Mouse (Mus musculus) ES-E14 (cell line): Measurements from ENCODE around the gene Olfr1131. TPM values are rescaled to one million over a fixed set of nuclear protein-coding genes. Genes with fewer than 3 reads are reported as not detected.
"Not testable (repeated sequence)": the region's sequence is repeated elsewhere in the genome, so short reads cannot be mapped to it uniquely, and the experiment has no call there.

Experiments
- DNase-seq: peaks from one replicate; pipeline ENCODE4 v3.0.0-alpha.2; 2013; ENCODE audit warnings: low read depth, low spot score
- H3K27ac ChIP-seq: 2 replicates; pipeline ENCODE4 v1.5.1; 2012; ENCODE audit warnings: low read depth, mild to moderate bottlenecking, low read length, moderate library complexity, mixed read lengths; ENCODE audit not compliant: poor library complexity, insufficient read depth, severe bottlenecking
- H3K36me3 ChIP-seq: 2 replicates; pipeline ENCODE4 v1.6.1; 2012; ENCODE audit warnings: mild to moderate bottlenecking, low read length, moderate library complexity, mixed read lengths; ENCODE audit not compliant: control insufficient read depth, poor library complexity, insufficient read depth, severe bottlenecking
- H3K4me1 ChIP-seq, 2 experiments: fragments of 150-350 bp in 1 of 2; sonication (generic) in 1 of 2; 2 replicates each; pipeline ENCODE4 v1.6.1; 2012; ENCODE audit warnings: low read length in 2 of 2, mild to moderate bottlenecking in 1 of 2, mixed read lengths in 1 of 2; ENCODE audit not compliant: control insufficient read depth in 2 of 2, insufficient read depth in 2 of 2, poor library complexity in 1 of 2
- H3K4me3 ChIP-seq, 2 experiments: fragments of 150-350 bp in 1 of 2; sonication (generic) in 1 of 2; 2 replicates each; pipeline ENCODE4 v1.5.1; 2012; ENCODE audit warnings: low read length in 2 of 2, low read depth in 1 of 2, mild to moderate bottlenecking in 1 of 2, mixed read lengths in 1 of 2; ENCODE audit not compliant: insufficient read depth in 1 of 2, poor library complexity in 1 of 2, severe bottlenecking in 1 of 2
- H3K9ac ChIP-seq: 2 replicates; pipeline ENCODE4 v1.6.1; 2012; ENCODE audit warnings: low read depth, mild to moderate bottlenecking, low read length, mixed read lengths; ENCODE audit not compliant: poor library complexity, insufficient read depth, severe bottlenecking
- H3K9me3 ChIP-seq: fragments of 150-350 bp; sonication (generic); 2 replicates; pipeline ENCODE4 v1.6.1; 2012; ENCODE audit warnings: low read depth, mild to moderate bottlenecking, low read length; ENCODE audit not compliant: control insufficient read depth, insufficient read depth
- CHD2 ChIP-seq: IDR thresholded peaks from 2 replicates; pipeline ENCODE4 v1.6.1; 2014; ENCODE audit warnings: mild to moderate bottlenecking, low read depth, low read length, inconsistent platforms
- HCFC1 ChIP-seq: IDR thresholded peaks from 2 replicates; pipeline ENCODE4 v1.6.1; 2012; ENCODE audit warnings: low read length, inconsistent platforms, borderline replicate concordance; ENCODE audit not compliant: insufficient read depth
- MAFK ChIP-seq: IDR thresholded peaks from 2 replicates; pipeline ENCODE4 v1.6.1; 2014; ENCODE audit warnings: mild to moderate bottlenecking, low read depth, low read length, inconsistent platforms; ENCODE audit not compliant: insufficient read depth
- ZC3H11A ChIP-seq: IDR thresholded peaks from 2 replicates; pipeline ENCODE4 v1.6.1; 2012; ENCODE audit warnings: low read depth, mild to moderate bottlenecking, inconsistent platforms, low read length, borderline replicate concordance
- ZNF384 ChIP-seq: IDR thresholded peaks from 2 replicates; pipeline ENCODE4 v1.6.1; 2012; ENCODE audit warnings: low read depth, low read length, inconsistent platforms
- in situ Hi-C, 2 experiments: fragments of 600-800 bp; cut with MboI; formaldehyde crosslinking; loops; one replicate each; pipeline ENCODE4 v1.15.1; 2025; ENCODE audit warnings: low sequenced_read_pairs in 2 of 2, inconsistent platforms in 1 of 2; ENCODE audit not compliant: unreplicated experiment in 2 of 2
- total RNA-seq: library from RNA; depleted of rRNA; stranded (reverse); fragments of 300-350 nt; gene quantifications from 2 replicates; pipeline ENCODE4 v1.2.3, GENCODE M21; 2012; rRNA removed

The Olfr1131 gene
- not detected in 2 replicates for total RNA-seq

- in situ Hi-C loops = no loop called here
- H3K9me3 ChIP-seq = no peaks in the 10 kb centered on the region
Measured at GRCm38 (mm10) chr2:87626804-87627203, at the start of gene Olfr1131. Olfr1131 (plus strand) TSS chr2:87627104.

DNA sequence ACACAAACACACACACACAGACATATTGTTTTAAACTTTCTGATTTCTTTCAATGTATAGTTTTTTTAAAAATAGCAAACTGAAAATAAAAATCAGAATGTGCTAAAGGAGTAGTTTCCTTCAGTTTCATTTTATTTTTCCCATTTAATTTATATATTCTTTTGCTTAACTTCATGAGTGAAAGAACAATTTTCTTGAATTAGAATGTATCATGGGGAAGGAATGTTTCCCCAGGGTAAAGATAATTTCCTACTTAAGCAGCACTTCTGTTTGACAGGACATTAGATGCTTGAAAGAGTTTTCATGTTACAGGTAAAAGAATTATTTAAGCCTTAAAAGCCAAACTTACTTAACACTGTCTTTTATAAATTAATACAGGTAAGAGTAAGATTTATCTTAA, 21.0 kb upstream of the Olfr1131 start, which contains the start of gene Olfr1130:
Gene Olfr1130 (plus strand): TSS at position 301 of the 400 bp plus-strand sequence.
- H3K4me3 ChIP-seq, H3K36me3 ChIP-seq, H3K27ac ChIP-seq, H3K9me3 ChIP-seq, H3K9ac ChIP-seq, in situ Hi-C loops, H3K4me1 ChIP-seq, DNase-seq: not testable (repeated sequence)

More at GRCm38 (mm10) chr2:87626804-87627203, at the start of gene Olfr1131:
- TF ChIP-seq ZC3H11A = no peak
- TF ChIP-seq ZNF384 = no peak
- no peak within 1 kb of the TSS for H3K4me3 ChIP-seq
- no peak within 1 kb of the TSS for H3K9ac ChIP-seq
- H3K27ac ChIP-seq = no peak within 1 kb of the TSS
- no peaks in the 10 kb centered on the region for H3K4me1 ChIP-seq
- no peaks in the 10 kb centered on the region for H3K36me3 ChIP-seq
- DNase-seq = no peak

- H3K4me1 ChIP-seq = no peaks in the 10 kb centered on the region
- in situ Hi-C loops = no loop called here
- no peak within 1 kb of the TSS for H3K9ac ChIP-seq
- no peaks in the 10 kb centered on the region for H3K9me3 ChIP-seq
- no peak within 1 kb of the TSS for H3K27ac ChIP-seq
- no peak for DNase-seq
- TF ChIP-seq CHD2 (no peak), MAFK (no peak), ZC3H11A (no peak), ZNF384 (no peak), HCFC1 (no peak)
- no peaks in the 10 kb centered on the region for H3K36me3 ChIP-seq
- H3K4me3 ChIP-seq = no peak within 1 kb of the TSS
Measured at GRCm38 (mm10) chr2:87637435-87637834, 10.5 kb downstream of the Olfr1131 start, which contains the start of gene Olfr1132. Olfr1132 (minus strand) TSS chr2:87637535.

GRCm38 (mm10) chr2:87642441-87642840, 15.5 kb downstream of the Olfr1131 start:
- no peak overlapping the region for H3K27ac ChIP-seq
- in situ Hi-C loops = no loop called here
- no peak for TF ChIP-seq ZC3H11A
- TF ChIP-seq MAFK = peak; percentile 92

GRCm38 (mm10) chr2:87647274-87647673, 20.4 kb downstream of the Olfr1131 start, which contains the start of gene Olfr1133:
Olfr1133 (minus strand) TSS chr2:87647374.
- Histone ChIP-seq H3K9ac (no peak within 1 kb of the TSS), H3K27ac (no peak within 1 kb of the TSS), H3K4me1 (no peaks in the 10 kb centered on the region), H3K9me3 (no peaks in the 10 kb centered on the region), H3K36me3 (no peaks in the 10 kb centered on the region), H3K4me3 (no peak within 1 kb of the TSS)
- in situ Hi-C loops = no loop called here
- no peak for DNase-seq
- TF ChIP-seq ZC3H11A (no peak), CHD2 (no peak), ZNF384 (no peak), MAFK (no peak), HCFC1 (no peak)

More at GRCm38 (mm10) chr2:87642441-87642840, 15.5 kb downstream of the Olfr1131 start:
- no peaks in the 10 kb centered on the region for H3K9me3 ChIP-seq
- H3K4me3 ChIP-seq = no peak overlapping the region
- DNase-seq = no peak
- no peaks in the 10 kb centered on the region for H3K36me3 ChIP-seq
- H3K9ac ChIP-seq = no peak overlapping the region
- no peaks in the 10 kb centered on the region for H3K4me1 ChIP-seq
